Mouse (Mus musculus) forebrain, embryonic 13.5 days (tissue): ENCODE data around the gene Vangl2. TPM values are rescaled to one million over a fixed set of nuclear protein-coding genes. Genes with fewer than 3 reads are reported as not detected.
A peak's percentile ranks its signal among the peaks of the same experiment; 100 is the strongest.

ENCODE experiments used
- ATAC-seq: fragments of 200-750 bp; cut with Nextera tagmentation; 2 replicates; pipeline ENCODE4 v1.8.0; 2017
- H3K27ac ChIP-seq: fragments of 300-500 bp; sonication (generic); 2 replicates; pipeline ENCODE4 v1.5.1; 2015; ENCODE audit warnings: inconsistent platforms, mild to moderate bottlenecking, moderate library complexity
- H3K27me3 ChIP-seq: fragments of 300-500 bp; sonication (generic); 2 replicates; pipeline ENCODE4 v1.6.1; 2015; ENCODE audit warnings: mild to moderate bottlenecking, inconsistent platforms
- H3K36me3 ChIP-seq: fragments of 300-500 bp; sonication (generic); 2 replicates; pipeline ENCODE4 v1.6.1; 2015; ENCODE audit warnings: mild to moderate bottlenecking, inconsistent platforms; ENCODE audit not compliant: poor library complexity, severe bottlenecking
- H3K4me1 ChIP-seq: fragments of 300-500 bp; sonication (generic); 2 replicates; pipeline ENCODE4 v1.6.1; 2015; ENCODE audit warnings: inconsistent platforms
- H3K4me2 ChIP-seq: fragments of 300-500 bp; sonication (generic); 2 replicates; pipeline ENCODE4 v1.6.1; 2015; ENCODE audit warnings: inconsistent platforms, mild to moderate bottlenecking, moderate library complexity
- H3K4me3 ChIP-seq: fragments of 300-500 bp; sonication (generic); 2 replicates; pipeline ENCODE4 v1.5.1; 2015; ENCODE audit warnings: mild to moderate bottlenecking, inconsistent platforms
- H3K9ac ChIP-seq: fragments of 300-500 bp; sonication (generic); 2 replicates; pipeline ENCODE4 v1.6.1; 2015; ENCODE audit warnings: mild to moderate bottlenecking, inconsistent platforms
- H3K9me3 ChIP-seq: fragments of 300-500 bp; sonication (generic); replicated peaks from 2 replicates; pipeline ENCODE4 v1.6.1; 2016; ENCODE audit warnings: inconsistent platforms
- WGBS: fragments of 180-500 bp; shearing (Covaris S2); methylation state at CpG from one replicate; pipeline ENCODE4 v1.1.7; 2015; 5-methylcytosine and 5-hydroxymethylcytosine counted together
- polyA plus RNA-seq: library from polyadenylated mRNA; unstranded; fragments of >200 nt; fragmentation: Nextera tagmentation; extraction: Ambion mirVana; gene quantifications from 2 replicates; pipeline ENCODE4 v1.2.1, GENCODE M21; 2015

Gene Vangl2
- polyA plus RNA-seq = 55.0 and 55.4 TPM in 2 replicates

- H3K4me3 ChIP-seq = peak within 1 kb of the TSS; percentile 95
- H3K4me2 ChIP-seq = peak within 1 kb of the TSS; percentile 96
- no peaks in the 10 kb centered on the region for H3K27me3 ChIP-seq
- H3K4me1 ChIP-seq = peaks cover 46% of the 10 kb centered on the region
- 20% methylated on average over 21 of the region's 21 CpGs for WGBS
- no peak for ATAC-seq
- peak within 1 kb of the TSS; percentile 98 for H3K9ac ChIP-seq
- H3K27ac ChIP-seq = peak within 1 kb of the TSS; percentile 99
- H3K9me3 ChIP-seq = no peaks in the 10 kb centered on the region
- H3K36me3 ChIP-seq = 0 out of 2 replicates have a peak, but pooled peaks cover 1% of the 10 kb centered on the region
Measured at GRCm38 (mm10) chr1:172028394-172029275, at the start of gene Vangl2. Gene Vangl2 (minus strand): TSS chr1:172028444.

DNA sequence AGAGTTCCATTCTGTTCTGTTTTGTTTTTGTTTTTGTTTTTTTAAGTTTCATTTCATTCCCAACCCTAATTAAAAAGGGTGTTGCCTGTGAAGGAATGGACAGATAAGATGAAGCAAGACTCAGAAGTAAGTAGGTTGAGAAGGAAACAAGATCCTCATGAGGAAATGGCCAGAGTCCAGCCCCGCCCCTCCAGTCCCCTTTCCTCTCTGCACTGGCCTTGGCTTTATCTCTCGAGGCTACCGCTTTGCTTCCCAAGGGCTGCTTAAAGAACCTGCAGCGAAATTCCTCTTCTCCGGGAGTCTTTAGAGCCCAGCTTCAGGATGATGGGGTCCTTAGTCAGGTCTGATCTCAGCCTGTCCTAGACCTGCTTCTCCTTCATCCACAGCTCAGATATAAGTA, 49.7 kb upstream of the Vangl2 start:
- Histone ChIP-seq H3K36me3 (peaks cover 70% of the 10 kb centered on the region), H3K4me2 (no peak overlapping the region), H3K9ac (no peak overlapping the region), H3K4me3 (no peak overlapping the region), H3K27ac (no peak overlapping the region), H3K4me1 (peaks cover 10% of the 10 kb centered on the region), H3K9me3 (no peaks in the 10 kb centered on the region), H3K27me3 (no peaks in the 10 kb centered on the region)
- ATAC-seq = no peak
- WGBS = 82% methylated on average over 5 of the region's 5 CpGs

- H3K36me3 ChIP-seq = peaks cover 97% of the 10 kb centered on the region
- 97% methylated on average over 7 of the region's 7 CpGs for WGBS
Measured at GRCm38 (mm10) chr1:172072604-172073003, 44.4 kb upstream of the Vangl2 start.

GRCm38 (mm10) chr1:172071556-172071955, 43.3 kb upstream of the Vangl2 start:
- no peak overlapping the region for H3K4me2 ChIP-seq
- no peaks in the 10 kb centered on the region for H3K27me3 ChIP-seq
- peak overlapping the region; percentile 58 for H3K27ac ChIP-seq
- H3K36me3 ChIP-seq = peaks cover 100% of the 10 kb centered on the region
- peak; percentile 77 for ATAC-seq
- H3K4me3 ChIP-seq = no peak overlapping the region
- no peak overlapping the region for H3K9ac ChIP-seq
- WGBS = 72% methylated on average over 4 of the region's 4 CpGs
- H3K9me3 ChIP-seq = no peaks in the 10 kb centered on the region
- H3K4me1 ChIP-seq = peaks cover 3% of the 10 kb centered on the region; the same call in 1 of the 2 replicates

More at GRCm38 (mm10) chr1:172072604-172073003, 44.4 kb upstream of the Vangl2 start:
- Histone ChIP-seq H3K4me2 (no peak overlapping the region), H3K27me3 (no peaks in the 10 kb centered on the region), H3K4me1 (peaks cover 3% of the 10 kb centered on the region; the same call in 1 of the 2 replicates), H3K27ac (no peak overlapping the region), H3K9ac (no peak overlapping the region), H3K4me3 (no peak overlapping the region), H3K9me3 (no peaks in the 10 kb centered on the region)
- no peak for ATAC-seq

DNA sequence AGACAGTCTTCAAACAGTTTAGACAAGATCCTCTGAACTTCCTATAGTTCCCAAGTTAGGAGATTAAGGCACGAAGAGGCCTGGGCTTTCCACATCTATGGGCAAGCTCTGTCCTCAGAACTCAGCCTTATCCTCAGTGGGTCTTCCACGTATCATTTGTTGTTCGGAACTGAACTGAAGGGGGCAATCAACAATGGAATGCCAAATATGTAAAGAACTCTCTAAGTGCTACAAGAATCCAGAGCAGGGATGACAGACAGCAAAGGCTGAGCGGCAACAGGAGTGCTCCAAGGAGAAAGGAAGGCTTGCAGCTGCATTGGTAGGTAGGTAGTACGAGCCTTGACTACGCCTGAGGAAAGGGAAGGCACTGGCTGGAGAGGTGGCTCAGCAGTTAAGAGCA, 42.0 kb upstream of the Vangl2 start:
- Histone ChIP-seq H3K4me2 (no peak overlapping the region), H3K4me1 (peaks cover 3% of the 10 kb centered on the region; the same call in 1 of the 2 replicates), H3K9ac (no peak overlapping the region), H3K27me3 (no peaks in the 10 kb centered on the region), H3K27ac (no peak overlapping the region), H3K36me3 (peaks cover 100% of the 10 kb centered on the region), H3K9me3 (no peaks in the 10 kb centered on the region), H3K4me3 (no peak overlapping the region)
- no peak for ATAC-seq
- 84% methylated on average over 6 of the region's 6 CpGs for WGBS

GRCm38 (mm10) chr1:172064613-172065141, 36.4 kb upstream of the Vangl2 start:
- WGBS = 74% methylated on average over 13 of the region's 13 CpGs
- Histone ChIP-seq H3K36me3 (peaks cover 61% of the 10 kb centered on the region), H3K4me3 (no peak overlapping the region), H3K4me2 (no peak overlapping the region), H3K4me1 (peaks cover 22% of the 10 kb centered on the region), H3K27me3 (no peaks in the 10 kb centered on the region), H3K9ac (no peak overlapping the region), H3K9me3 (no peaks in the 10 kb centered on the region), H3K27ac (peak overlapping the region; percentile 76)
- peak; percentile 62 for ATAC-seq

- H3K4me3 ChIP-seq = no peak overlapping the region
- no peak overlapping the region for H3K27ac ChIP-seq
- no peaks in the 10 kb centered on the region for H3K27me3 ChIP-seq
- H3K9me3 ChIP-seq = no peaks in the 10 kb centered on the region
- 70% methylated on average over 4 of the region's 4 CpGs for WGBS
- H3K9ac ChIP-seq = no peak overlapping the region
- peaks cover 34% of the 10 kb centered on the region for H3K4me1 ChIP-seq
- no peak for ATAC-seq
- H3K36me3 ChIP-seq = peaks cover 49% of the 10 kb centered on the region
- no peak overlapping the region for H3K4me2 ChIP-seq
Measured at GRCm38 (mm10) chr1:172063291-172064023, 35.2 kb upstream of the Vangl2 start.

- 79% methylated on average over 2 of the region's 2 CpGs for WGBS
- no peak for ATAC-seq
- H3K9me3 ChIP-seq = no peaks in the 10 kb centered on the region
- H3K4me2 ChIP-seq = no peak overlapping the region
- no peaks in the 10 kb centered on the region for H3K27me3 ChIP-seq
- H3K36me3 ChIP-seq = peaks cover 35% of the 10 kb centered on the region
- no peak overlapping the region for H3K4me3 ChIP-seq
- H3K9ac ChIP-seq = no peak overlapping the region
- peak overlapping the region; percentile 88; the same call in 1 of the 2 replicates for H3K27ac ChIP-seq
- H3K4me1 ChIP-seq = peaks cover 47% of the 10 kb centered on the region
Measured at GRCm38 (mm10) chr1:172062101-172062500, 33.9 kb upstream of the Vangl2 start.

DNA sequence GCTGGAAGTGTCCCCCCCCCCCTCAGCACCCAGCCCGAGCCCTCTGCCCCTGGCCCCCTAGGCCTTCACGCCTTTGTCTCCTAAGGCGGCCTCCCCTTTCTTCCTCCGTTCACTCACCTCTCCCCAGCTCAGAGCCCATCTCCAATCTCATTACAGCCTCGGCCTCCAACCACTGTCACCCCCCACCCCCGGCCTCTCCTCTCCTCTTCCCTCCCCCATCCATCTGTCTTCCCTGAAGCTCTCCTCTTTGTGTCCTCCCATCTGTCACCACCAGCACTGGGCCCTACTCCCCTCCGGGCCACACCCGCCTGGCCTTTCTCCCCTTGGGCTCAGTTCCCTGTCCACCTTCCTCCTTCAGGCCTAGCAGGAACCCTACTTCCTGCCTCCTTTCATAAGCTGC, 33.0 kb upstream of the Vangl2 start:
- Histone ChIP-seq H3K27me3 (no peaks in the 10 kb centered on the region), H3K4me2 (peak overlapping the region; percentile 3; the same call in 1 of the 2 replicates)
- WGBS = 22% methylated on average over 8 of the region's 8 CpGs

DNA sequence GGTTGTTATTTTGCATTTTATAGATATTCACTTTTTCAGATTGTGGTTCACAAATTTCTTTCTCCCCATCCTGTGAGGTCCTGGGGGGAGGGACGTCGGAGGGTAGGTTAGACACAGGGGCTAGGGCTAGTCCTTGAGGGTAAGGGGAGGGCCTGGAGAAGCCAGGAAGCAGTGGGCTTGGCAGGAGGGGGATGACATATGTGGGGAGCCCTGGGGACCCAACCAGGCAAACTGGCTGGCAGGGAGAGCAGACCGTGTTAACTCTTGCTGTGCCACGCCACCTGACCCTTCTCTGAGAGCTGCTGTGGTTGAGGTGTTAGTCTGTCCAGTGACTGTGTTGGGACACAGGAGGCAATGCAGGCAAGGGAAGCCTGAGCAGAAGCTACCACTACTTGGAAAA, 32.4 kb upstream of the Vangl2 start:
- Histone ChIP-seq H3K27me3 (no peaks in the 10 kb centered on the region), H3K27ac (peak overlapping the region; percentile 88), H3K9ac (peak overlapping the region; percentile 43; the same call in 1 of the 2 replicates), H3K9me3 (no peaks in the 10 kb centered on the region), H3K4me3 (no peak overlapping the region), H3K36me3 (peaks cover 21% of the 10 kb centered on the region), H3K4me2 (peak overlapping the region; percentile 3; the same call in 1 of the 2 replicates), H3K4me1 (peaks cover 50% of the 10 kb centered on the region)
- 51% methylated on average over 4 of the region's 4 CpGs for WGBS
- 0 out of 2 replicates have a peak, but pooled peaks have one; percentile 34 for ATAC-seq

More for the DNA sequence above, 33.0 kb upstream of the Vangl2 start:
- no peak overlapping the region for H3K4me3 ChIP-seq
- no peaks in the 10 kb centered on the region for H3K9me3 ChIP-seq
- ATAC-seq = peak; percentile 4; the same call in 1 of the 2 replicates
- H3K36me3 ChIP-seq = peaks cover 27% of the 10 kb centered on the region
- H3K27ac ChIP-seq = peak overlapping the region; percentile 88
- H3K9ac ChIP-seq = peak overlapping the region; percentile 43
- peaks cover 50% of the 10 kb centered on the region for H3K4me1 ChIP-seq

GRCm38 (mm10) chr1:172058874-172059273, 30.6 kb upstream of the Vangl2 start:
- no peaks in the 10 kb centered on the region for H3K9me3 ChIP-seq
- H3K4me3 ChIP-seq = no peak overlapping the region
- peaks cover 12% of the 10 kb centered on the region for H3K27me3 ChIP-seq
- H3K27ac ChIP-seq = peak overlapping the region; percentile 81
- peaks cover 59% of the 10 kb centered on the region for H3K4me1 ChIP-seq
- peaks cover 5% of the 10 kb centered on the region; the same call in 1 of the 2 replicates for H3K36me3 ChIP-seq
- H3K4me2 ChIP-seq = peak overlapping the region; percentile 75; the same call in 1 of the 2 replicates
- ATAC-seq = no peak
- 53% methylated on average over 7 of the region's 7 CpGs for WGBS
- H3K9ac ChIP-seq = no peak overlapping the region
